Mouse (Mus musculus): Measurements from ENCODE around the gene 4930548H24Rik.
A peak's percentile ranks its signal among the peaks of the same experiment; 100 is the strongest.
"Not testable (repeated sequence)": the region's sequence is repeated elsewhere in the genome, so short reads cannot be mapped to it uniquely, and the experiment has no call there.

Gene 4930548H24Rik

DNA sequence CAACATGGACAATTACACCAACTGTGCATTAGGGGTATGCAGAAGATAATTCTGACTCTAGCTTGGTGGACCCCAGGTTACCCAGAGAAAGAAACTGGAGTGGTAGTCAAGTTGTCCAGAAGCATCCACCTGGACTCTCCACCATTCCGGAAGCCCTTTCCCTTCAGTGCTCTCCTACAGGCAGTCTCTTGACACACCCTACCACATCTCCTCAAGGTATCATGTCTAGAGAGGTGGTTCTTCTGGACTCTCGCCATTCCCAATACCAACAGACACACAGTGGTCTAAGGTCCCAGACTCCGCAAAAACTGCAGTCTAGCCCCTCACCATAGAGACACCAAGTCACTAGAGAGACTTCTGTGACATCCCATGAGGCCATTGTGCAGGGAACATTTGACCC is at the start of gene 4930548H24Rik:
Gene 4930548H24Rik (plus strand): TSS at position 301 of the 400 bp plus-strand sequence.
- DNase-seq = no peak

DNA sequence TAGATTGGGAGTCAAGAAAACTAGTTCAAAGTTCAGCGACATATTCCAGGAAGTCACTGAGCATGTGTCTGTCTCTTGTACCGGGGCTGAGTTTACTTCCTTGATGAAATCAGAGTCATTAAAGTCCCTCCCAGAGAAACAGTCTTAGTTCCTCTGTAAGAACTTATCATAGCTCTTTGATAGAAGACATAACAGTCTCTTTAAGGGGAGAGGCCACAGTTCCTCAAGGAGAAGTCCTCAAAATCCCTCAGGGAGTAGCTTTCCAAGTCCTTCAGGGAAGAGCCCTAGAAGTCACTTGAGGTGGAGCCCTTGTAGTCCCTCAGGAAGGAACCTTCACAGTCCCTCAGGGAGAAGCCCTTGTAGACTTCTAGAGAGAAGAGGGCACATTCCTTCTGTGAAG is 34.2 kb upstream of the 4930548H24Rik start:
- DNase-seq = no peak

DNA sequence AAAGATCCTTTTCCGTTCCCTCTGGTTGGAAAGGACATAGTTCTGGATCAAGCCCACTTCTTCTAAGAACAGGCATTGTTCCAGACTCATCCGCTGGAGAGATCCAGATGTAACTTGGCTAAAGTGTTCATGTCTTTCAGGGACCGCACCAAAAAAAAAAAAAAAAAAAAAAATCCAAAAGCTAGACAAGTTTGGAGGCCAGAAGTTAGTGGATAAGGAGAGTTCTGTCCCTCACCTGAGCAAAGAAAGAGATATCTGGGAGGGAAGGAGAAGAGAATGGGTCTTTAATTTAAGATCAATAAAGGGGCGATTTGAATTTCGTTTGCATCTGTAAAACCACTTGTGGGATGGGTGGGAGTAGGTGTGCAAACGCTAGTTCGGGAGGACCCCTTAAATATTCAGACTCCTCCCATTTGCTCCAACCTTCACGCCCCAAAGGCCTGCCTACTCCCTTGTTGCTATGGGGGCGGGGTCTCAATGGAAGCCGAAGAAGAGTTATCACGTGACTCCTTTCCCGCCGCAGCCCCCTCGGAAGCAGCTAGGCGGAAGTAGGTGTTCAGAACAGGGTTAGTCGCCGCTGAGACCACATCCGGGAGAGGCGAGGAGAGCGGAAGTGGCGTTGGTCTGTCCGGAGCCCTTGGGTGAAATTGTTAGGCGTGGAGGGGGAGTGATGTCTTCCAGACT is 33.5 kb upstream of the 4930548H24Rik start, which contains the start of gene Zfp512:
Gene Zfp512 (plus strand): TSS at position 554 of the 684 bp plus-strand sequence.
- DNase-seq = peak; percentile 95

GRCm38 (mm10) chr5:31452562-31452878 is 33.0 kb upstream of the 4930548H24Rik start:
- DNase-seq = no peak

DNA sequence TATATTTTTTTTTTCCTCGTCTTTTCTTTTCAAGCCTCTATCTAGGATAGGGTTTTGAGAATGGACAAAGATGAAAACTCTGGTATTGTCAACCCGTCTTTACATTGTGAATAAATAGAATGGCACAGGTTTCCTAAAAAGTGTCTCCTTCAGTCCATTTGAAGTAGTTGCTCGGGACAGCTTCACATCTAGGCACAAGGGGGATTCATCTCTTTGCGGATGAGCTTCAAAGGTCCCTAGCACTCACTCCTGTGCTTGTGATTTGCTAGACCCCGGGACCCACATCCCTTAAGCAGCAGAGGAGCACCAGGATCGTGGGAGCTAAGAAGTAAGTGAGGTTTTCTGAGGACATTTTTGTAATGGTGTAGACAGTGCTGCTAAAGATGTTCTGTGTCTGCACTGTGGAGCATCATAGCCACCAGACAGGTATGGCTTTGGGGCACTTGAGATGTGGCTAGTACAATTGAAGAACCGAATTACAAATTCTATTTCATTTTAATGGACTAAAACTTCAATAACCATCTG is 32.6 kb upstream of the 4930548H24Rik start:
- peak; percentile 16 for DNase-seq

DNA sequence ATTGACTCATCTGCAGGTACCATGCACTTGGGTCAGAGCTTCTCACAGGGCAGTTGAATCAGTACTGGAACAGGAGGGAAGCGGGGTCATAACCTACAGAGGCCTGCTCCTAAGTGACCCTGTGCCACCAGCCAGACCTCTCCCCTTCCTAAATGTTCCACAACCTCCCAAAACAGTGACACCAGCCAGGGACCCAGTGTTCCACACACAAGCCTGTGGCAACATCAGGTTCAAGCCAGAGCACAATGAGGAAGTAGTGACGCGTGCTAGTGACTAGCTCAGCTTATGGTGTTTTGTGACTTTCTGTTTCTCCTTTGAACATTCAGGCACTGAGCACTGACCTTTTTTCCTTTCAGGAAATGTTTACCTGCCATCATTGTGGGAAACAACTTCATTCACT is 17.7 kb upstream of the 4930548H24Rik start:
- DNase-seq = no peak

- no peak for DNase-seq
Observed at GRCm38 (mm10) chr5:31469711-31470110, 15.8 kb upstream of the 4930548H24Rik start.

- DNase-seq = peak; percentile 75
Observed at GRCm38 (mm10) chr5:31470334-31470733, 15.2 kb upstream of the 4930548H24Rik start.

GRCm38 (mm10) chr5:31480536-31480935 is 5.0 kb upstream of the 4930548H24Rik start:
- DNase-seq = no peak

- DNase-seq = no peak
Observed at GRCm38 (mm10) chr5:31487889-31488288, 2.3 kb downstream of the 4930548H24Rik start.

- no peak for DNase-seq
Observed at GRCm38 (mm10) chr5:31489116-31489769, 3.7 kb downstream of the 4930548H24Rik start.

- no peak for DNase-seq
Observed at GRCm38 (mm10) chr5:31492031-31492430, 6.5 kb downstream of the 4930548H24Rik start.

GRCm38 (mm10) chr5:31494513-31495297 is 9.2 kb downstream of the 4930548H24Rik start, which contains the start of gene Gpn1:
TSS of gene Gpn1 (plus strand) at chr5:31494741.
- DNase-seq = peak; percentile 88

GRCm38 (mm10) chr5:31504843-31505242 is 19.3 kb downstream of the 4930548H24Rik start:
- no peak for DNase-seq

DNA sequence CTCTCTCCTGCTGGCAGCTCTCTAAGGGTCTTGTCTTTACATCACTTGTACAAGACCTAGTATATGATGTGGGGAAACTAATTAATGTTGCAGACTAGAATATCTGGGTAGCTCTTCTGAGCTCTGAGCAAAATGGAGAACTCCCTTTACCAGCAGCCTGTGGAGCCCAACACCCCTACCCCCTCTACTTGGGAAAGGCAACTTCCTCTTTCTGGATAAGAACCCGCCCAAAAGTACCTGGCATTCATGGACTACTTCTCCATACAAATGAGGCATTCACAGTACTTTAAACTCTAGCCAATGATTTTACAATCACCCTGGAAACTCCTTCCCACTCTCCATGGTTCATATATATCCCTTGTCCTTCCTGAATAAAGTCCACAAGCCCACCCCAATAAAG is 26.9 kb downstream of the 4930548H24Rik start:
- no peak for DNase-seq

- DNase-seq = no peak
Observed at GRCm38 (mm10) chr5:31520556-31520955, 35.0 kb downstream of the 4930548H24Rik start.

- DNase-seq = peak; percentile 86
Observed at GRCm38 (mm10) chr5:31526354-31527116, 41.0 kb downstream of the 4930548H24Rik start, which contains the start of gene Slc4a1ap. TSS of gene Slc4a1ap (plus strand) at chr5:31526995.

DNA sequence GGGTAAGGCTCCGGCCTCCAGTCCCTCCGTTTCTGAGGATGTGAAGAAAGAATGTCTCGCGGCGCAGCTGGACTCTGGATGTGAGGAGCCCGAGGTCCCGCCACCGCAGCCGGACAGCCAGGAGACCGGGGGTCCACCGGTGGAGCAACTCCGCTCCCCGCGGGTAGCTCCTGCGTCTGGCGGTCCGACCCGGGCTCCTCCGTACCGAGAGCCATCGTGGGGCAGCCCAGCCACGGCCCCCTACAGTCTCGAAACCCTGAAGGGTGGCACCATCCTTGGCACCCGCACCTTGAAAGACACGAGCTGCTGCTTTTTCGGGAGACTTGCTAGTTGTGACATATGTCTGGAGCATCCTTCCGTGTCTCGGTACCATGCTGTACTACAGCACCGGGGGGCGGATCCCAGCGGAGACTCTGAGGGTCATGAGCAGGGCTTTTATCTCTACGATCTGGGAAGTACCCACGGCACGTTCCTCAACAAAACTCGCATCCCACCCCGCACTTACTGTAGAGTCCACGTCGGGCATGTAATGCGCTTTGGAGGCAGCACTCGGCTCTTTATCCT is 41.7 kb downstream of the 4930548H24Rik start:
- DNase-seq = no peak

DNA sequence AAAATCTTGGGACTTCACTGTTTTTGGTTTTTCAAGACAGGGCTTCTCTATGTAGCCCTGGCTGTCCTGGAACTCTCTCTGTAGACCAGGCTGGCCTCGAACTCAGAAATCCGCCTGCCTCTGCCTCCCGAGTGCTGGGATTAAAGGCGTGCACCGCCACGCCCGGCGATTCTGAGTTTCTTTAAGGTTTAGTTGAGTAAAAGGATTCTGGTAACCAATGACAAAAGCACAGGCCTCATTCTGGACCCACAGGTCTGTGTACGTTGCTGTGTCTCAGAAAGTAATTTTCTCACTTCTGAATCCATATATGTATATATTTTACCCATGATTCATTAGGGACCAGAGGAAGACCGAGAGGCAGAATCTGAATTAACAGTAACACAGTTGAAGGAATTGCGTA is 42.2 kb downstream of the 4930548H24Rik start, which contains the start of gene Supt7l:
Gene Supt7l (minus strand): TSS at position 101 of the 400 bp plus-strand sequence.
- not testable (repeated sequence) for DNase-seq

GRCm38 (mm10) chr5:31528560-31528959 is 43.0 kb downstream of the 4930548H24Rik start:
- DNase-seq = peak; percentile 13

DNA sequence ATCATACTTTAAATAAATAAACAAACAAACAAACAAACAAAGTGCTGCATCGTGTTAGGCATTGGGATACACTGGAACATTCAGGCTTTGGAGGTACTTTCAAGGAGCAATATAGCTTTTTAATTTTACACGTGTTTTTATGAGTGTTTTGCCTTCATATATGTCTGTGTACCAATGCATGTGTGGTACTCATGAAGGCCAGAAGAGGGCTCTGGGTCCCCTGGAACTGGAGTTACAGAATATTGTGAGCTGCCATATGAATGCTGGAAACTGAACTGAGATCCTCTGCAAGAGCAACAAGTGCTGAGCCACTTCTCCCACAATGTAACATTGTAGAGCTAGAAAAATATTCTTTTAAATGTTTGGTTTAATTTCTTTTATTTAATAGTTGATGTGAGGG is 49.7 kb downstream of the 4930548H24Rik start:
- no peak for DNase-seq
